Mouse (Mus musculus): Measurements from ENCODE around the gene Plekhn1.

The Plekhn1 gene

DNA sequence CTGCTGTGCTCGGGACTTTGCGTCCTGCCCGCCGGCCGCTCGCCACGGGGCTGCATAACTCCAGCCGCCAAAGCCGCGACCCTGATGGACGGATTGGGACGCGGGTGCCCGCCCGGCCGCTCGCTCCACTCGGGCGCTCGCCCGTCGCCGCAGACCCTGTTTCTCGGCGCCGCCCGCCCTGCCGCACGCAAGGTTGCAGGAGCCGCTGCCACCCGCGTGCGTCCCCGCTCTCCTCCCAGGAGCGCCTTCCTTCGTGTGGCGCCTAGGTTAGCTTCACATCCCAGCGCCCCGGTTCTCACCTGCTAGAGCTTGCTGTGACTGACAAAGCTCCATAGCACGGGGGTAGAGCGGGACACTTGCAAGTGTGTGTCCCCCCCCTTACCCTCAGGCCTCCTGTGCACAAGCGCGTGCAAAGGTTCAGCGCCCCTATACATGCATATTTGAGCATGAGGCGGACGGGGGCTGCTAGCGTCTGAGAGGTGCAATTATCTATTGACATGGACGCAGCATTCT lies at the start of gene Plekhn1:
Gene Plekhn1, minus strand, starts transcription at position 157 of the 513 bp plus-strand sequence.
- peak; percentile 88 to 93 for DNase-seq

DNA sequence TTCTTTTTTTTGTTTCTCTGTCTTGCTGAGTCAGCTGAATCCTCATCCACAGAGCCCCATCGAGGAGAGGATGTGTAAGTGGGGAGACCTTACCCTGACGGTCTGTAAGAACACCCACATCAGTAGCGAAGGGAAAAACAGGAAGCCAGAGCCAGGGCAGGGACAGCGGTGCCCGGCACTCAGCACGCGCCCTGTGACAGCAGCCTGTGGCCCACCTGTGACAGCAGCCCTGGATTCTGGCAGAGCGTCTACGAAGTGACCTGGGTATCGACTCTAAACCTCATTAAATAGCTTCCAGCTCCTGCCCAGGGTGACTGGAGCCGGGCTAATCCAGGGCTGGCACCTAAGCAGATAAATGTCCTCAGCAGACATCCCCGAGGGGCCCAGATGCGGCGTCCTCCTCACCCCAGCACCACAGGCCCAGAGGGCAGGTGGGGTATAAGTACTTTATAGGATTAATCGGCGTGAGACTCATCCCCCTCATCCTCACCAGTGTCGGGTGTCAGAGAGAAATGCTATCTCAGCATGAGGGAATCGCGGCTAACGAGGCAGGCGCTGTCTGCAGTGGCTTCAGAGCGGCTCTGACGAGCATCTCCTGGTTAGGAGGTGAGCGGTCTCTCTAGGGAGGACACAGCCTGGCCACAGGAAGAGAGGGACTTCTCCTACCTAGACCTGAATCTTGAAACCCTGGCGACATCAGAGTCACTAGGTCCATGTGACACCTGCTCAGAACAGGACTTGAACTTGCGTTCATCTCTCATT lies 20.6 kb upstream of the Plekhn1 start, which contains the start of gene Samd11:
Gene Samd11, minus strand, starts transcription at position 580 of the 762 bp plus-strand sequence.
- no peak for DNase-seq

DNA sequence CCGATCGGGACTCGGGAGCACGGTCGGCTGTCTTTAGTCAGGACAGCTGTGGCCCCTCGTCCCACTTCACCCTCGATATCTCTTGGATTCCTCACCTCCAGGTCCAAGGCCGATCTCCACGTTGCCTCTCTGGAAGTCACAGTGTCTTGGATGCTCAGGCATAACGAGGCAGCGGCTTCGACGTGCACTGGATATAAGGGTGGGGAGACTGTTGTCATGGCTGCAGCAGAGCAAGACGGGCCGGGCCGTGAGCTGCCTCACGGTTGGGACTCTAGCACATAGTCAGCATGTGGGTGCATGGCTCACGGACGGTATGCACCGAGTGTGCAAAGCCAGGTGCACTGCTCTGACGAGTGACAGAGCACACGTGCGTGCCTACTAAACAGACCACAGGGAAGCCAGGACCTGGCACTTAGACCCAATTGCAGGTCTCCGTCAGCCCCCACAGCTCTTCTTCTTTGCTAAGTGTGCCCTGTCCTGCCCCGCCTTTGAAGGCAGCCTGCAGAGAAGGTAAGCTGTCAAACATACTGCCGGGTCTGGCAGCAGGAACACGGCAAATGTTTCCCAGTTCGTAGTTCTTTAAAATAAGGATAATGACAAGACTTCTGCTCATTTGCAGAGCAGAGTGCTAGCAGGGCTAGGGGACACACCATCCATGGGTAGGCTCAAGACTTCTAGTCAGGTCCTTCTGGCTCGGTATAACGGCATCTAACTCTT lies 19.9 kb upstream of the Plekhn1 start:
- DNase-seq: peak in 1 of 2 experiments; percentile 25

GRCm38 (mm10) chr4:156253043-156253442 lies 18.4 kb upstream of the Plekhn1 start:
- no peak for DNase-seq

DNA sequence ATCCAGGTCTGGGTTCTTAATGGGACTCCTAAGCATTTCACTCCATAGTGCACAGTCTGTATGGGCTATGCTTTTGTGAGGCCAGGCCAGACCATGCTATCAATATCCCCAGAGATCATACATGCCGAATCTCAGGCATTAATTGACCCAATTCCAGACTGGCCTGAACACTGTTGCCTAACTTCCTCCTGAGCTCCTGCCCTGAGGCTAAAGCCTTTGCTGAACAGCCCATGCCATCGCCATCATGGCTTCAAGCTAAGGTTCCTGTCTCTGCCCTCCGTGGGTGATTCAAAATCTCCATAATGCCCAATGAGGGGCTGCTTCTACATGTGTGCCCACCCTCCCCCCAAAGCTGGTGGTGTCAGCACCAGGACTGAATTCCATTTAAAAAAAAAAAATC lies 18.0 kb upstream of the Plekhn1 start:
- DNase-seq: no peak

DNA sequence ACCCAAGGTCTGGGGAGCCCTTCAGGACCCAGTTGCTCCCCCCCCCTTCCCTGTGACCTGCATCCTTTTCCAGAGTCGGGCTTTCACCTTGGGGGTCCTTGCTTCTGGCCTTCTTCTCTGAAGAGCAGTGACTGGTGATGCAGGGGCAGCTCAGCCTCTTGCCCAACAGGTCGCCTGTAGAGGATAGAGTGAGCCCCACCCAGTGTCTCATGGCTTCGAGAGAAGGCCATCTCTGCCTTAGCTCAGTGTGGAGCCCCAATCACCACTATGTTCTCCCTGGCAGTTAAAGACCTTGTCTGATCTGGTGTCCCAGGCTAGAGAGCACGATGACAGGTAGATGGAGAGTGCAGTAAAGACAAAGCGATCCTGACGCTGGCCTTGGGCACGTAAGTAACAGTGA lies 17.5 kb upstream of the Plekhn1 start:
- DNase-seq: no peak

DNA sequence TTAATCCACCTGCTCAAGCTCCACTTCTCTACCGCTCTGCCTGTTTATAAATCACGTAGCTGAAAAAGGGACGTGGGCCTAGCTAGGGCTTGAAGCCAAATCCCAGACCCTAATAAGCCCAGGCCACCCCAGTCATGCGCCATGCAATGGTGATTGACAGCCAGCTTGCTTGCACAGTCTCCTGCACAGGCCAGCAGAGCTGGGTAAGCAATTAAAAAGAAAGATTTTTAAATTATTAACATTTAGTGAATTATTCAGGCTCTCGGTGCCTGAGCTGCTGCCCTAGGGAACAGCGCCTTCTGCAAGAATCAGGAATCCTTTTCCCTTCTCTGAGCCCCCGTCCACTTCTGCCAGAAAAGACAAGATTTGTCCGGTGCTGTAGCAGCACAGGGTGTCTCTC lies 16.4 kb upstream of the Plekhn1 start:
- no peak for DNase-seq

DNA sequence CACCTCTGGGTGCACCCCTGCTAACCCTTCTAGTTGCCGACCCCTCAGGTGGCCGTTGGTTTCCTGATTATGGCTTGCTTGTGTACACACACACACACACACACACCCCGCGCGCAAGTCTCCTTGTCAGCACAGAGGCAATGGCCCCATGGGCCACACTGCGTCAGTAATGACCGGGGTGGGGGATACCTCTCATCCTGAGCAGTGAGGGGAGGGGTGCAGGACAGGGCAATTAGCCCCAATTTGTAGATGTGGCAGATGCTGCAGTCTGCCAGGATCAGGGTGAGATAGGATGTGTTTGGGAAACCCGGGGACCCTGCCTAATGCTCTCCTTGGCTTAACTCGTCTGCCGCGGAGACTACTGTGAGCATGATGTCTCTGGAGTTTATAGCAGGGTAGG lies 14.9 kb upstream of the Plekhn1 start:
- no peak for DNase-seq

DNA sequence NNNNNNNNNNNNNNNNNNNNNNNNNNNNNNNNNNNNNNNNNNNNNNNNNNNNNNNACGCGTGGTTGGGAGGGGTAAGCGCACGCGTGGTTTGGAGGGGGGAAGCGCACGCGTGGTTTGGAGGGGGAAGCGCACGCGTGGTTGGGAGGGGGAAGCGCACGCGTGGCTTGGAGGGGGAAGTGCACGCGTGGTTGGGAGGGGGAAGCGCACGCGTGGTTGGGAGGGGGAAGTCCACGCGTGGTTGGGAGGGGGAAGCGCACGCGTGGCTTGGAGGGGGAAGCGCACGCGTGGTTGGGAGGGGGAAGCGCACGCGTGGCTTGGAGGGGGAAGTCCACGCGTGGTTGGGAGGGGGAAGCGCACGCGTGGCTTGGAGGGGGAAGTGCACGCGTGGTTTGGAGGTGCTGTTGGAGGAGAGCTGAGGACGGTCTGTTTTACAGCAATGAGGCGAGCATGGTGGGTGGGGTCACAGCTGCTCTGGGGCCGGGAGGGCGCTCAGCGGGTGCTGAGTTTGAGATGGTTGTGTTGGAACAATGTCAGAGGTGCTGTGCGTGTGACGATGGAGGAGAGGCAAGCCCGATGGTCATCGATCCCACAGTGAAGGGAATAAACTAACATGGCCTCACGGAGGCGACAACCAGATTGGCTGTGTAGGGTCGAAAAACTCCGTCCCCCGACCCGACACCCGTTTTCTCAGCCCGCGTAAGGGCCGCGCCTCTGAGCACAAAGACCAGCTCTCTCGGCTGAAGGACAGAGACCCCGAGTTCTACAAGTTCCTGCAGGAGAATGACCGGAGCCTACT lies 2.2 kb upstream of the Plekhn1 start:
- DNase-seq: peak in 1 of 2 experiments; percentile 42

DNA sequence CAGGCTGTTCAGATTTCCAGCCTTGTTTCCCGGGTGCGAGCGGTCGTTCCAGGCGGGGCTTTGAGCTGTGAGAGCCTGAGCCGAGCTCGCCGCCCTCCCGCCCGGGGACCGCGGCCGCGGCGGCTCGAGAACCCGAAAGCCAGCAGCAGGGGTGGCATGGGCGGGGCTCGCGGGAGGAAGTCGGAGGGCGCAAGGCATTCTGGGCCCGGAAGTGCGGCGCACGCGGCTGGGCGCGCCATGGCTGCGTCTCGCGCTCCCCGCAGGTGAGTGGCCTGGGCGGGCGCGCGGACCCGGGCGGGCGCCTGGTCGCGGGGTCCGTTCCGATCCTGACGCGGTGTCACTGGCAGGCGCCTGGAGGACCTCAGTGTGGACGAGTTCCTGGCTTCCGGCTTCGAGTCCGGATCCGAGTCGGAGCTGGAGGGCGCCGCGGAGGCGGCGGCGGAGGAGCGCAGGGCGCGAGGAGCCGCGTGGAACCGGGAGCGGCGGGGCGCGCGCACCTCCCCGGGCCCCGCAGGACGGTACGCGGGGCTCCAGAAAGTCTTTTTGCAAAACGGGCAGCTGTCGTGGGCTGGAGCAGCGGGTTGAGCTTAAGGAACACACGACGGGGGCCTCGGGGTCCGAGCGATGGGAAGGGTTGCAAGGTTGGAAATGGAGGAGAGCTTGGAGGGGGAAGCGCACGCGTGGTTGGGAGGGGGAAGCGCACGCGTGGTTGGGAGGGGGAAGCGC lies 1.3 kb upstream of the Plekhn1 start, which contains the start of gene Noc2l:
Gene Noc2l, plus strand, starts transcription at position 203 of the 726 bp plus-strand sequence.
- peak; percentile 94 to 97 for DNase-seq

DNA sequence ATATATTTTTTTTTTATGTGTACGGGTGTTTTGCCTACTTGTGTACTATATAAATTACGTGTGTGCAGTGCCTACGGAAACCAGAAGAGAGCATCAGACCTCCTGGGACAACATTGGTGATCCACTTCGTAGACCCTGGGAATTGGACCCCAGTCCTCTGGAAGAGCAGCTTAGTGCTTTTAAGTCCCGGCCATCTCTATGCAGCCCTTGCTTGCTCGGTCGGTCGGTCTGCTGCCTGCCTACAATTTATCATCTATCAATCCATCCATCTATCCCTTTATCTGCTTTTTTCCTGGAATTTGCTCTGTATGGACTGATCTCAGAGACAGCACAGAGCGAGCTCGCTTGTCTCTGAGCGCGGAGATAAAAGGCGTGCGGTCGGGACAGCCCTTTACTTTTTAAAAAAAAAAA lies 708 bp upstream of the Plekhn1 start:
- DNase-seq: peak in 1 of 2 experiments; percentile 45

GRCm38 (mm10) chr4:156234021-156234501 lies 596 bp downstream of the Plekhn1 start:
- peak; percentile 53 to 63 for DNase-seq

DNA sequence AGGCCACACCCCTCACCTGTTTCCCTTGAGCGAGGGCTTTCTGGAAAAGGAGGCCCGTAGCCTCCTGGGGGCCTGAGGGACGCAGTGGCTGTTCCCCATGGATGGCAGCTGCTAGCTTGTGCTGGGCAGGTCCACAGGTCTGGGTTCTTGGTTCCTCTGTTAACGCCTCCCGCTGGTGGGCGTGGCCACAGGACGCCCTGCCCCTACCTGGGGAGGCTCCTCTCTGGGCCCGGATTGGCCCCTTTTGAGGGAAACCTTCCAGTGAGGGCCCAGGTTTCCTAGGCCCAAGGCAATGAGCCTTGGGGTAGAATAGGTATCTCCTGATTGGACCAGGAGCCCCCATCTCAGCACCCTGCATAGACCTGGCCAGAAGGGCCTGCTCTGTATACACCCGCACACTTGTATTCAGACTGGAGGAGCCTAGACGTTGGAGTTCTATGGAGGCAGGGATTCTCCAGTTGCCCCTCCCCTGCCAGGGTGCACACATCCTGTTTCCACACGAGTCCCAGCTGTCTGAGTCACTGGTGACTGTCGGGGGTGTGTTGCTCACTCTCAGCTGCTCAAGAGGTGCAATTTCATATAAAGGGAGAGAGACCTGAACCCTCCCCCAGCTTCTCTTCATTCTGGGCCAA lies 6.1 kb downstream of the Plekhn1 start:
- DNase-seq: no peak

DNA sequence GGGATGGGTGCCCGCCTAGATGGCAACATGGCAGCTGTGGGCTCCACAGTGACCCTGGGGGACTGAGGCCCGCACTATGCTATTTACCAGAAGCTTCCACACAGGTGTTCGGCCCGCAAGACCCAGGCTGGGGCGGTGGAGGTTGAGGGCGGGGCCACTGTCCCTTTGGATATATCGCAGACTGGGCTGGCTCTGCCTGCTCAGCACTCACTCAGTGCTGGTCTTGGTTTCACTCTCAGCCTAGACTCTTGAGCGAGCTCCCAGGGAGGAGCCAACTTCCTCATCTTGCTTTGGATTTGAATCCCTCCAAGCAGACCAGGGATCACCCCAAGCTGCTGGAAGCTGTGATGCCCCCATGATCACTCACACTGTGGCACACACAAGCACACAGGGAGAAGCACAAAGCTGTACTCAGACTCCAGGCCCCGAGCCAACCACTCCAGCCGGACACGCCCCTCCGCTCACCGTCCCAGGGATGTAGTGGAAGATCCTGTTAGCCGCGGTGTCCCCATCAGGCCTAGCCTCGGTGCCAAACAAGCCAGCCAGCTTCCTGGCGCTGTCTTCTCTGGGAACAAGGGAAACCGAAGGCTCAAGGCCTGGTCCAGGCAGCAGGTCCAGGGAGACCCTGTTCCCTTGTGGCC lies 6.8 kb downstream of the Plekhn1 start:
- DNase-seq: no peak

GRCm38 (mm10) chr4:156224276-156224675 lies 10.4 kb downstream of the Plekhn1 start:
- DNase-seq: no peak

GRCm38 (mm10) chr4:156219936-156220335 lies 14.7 kb downstream of the Plekhn1 start:
- DNase-seq: no peak

- DNase-seq: peak; percentile 41 to 42
Measured at GRCm38 (mm10) chr4:156217838-156218237, 16.8 kb downstream of the Plekhn1 start.

- DNase-seq: peak in 1 of 2 experiments; percentile 56
Measured at GRCm38 (mm10) chr4:156217022-156217669, 17.5 kb downstream of the Plekhn1 start.

DNA sequence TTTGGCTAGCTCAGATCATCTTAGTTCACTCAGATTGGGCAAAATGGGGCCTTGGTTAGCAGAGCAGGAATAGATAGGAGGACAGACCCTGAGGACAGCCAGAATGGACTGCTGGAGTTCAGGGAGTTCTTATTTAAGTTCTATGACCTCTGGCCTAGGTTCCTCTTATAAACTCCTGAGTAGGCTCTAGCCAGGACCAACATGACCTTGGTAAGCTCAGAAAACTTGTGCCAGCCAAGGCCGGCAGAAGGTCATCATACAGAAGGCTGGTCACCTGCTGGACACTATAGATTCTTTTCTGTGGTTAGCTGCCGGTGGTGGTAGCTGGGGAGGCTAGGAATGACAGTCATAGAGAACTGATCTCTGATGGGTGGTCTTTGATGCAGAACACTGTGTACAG lies 18.5 kb downstream of the Plekhn1 start:
- DNase-seq: no peak

DNA sequence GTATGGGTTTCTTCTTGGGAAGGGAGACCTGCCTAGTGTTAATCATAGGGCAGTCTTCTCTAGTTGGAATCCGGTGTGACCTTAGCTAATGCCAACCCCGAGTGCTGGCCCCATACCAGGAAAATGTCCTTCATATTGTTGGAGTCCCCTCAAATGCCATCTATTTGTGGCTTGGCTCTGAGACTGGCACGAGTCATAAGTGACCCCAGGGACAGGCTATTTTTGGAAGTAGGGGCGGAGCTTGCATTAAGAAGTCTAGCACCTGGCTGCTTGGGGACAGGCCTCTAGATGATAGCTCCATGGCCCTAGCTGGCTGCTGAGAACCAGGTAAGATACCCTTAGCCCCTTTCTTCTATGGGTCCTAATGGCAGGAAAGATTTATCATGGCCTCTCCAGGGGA lies 19.0 kb downstream of the Plekhn1 start, which contains the start of gene Perm1:
Gene Perm1, plus strand, starts transcription at position 220 of the 400 bp plus-strand sequence.
- DNase-seq: peak in 1 of 2 experiments; percentile 77
